Mouse (Mus musculus): ENCODE data around the gene Calcoco2. TPM values are rescaled to one million over a fixed set of nuclear protein-coding genes. Genes with fewer than 3 reads are reported as not detected.

The Calcoco2 gene
- total RNA-seq, 2 experiments from 2014 or later: not detected

DNA sequence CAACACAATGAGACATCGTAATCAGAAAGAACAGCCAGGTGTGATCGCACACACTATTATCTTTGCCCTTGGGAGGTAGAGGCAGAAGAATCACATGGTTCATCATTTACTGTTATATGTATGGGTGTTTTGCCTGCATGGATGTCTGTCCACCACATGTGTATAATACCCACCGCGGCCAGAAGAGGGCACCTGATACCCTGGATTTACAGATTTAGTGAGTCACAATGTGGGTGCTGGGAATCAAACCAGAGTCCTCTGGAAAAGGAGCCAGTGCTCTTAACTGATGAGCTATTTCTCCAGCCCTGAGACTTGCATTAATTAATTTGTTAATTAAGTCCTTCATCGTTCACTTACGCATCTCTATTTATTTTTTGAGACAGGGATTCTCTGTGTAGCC lies 23.8 kb downstream of the Calcoco2 start:
- DNase-seq: no peak
- intact Hi-C loops (cut with DNase I): no loop called here

DNA sequence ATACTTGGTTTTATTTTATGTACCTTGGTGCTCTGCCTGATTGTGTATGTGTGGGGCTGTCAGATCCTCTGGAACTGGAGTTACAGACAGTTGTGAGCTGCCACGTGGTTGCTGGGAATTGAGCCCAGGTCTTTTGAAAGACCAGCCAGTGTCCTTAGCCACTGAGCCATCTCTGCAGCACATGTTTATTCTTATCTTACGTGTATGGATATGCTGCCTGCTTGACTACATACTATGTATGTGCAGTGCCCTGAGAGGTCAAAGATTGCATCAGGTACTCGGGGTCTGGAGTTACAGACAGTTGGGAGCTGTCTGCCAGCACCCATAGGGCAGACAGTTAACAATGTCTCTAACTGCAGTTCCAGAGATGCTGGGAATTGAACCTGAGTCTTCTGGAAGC lies 29.1 kb downstream of the Calcoco2 start:
- intact Hi-C loops (cut with DNase I): no loop called here
- DNase-seq: no peak

DNA sequence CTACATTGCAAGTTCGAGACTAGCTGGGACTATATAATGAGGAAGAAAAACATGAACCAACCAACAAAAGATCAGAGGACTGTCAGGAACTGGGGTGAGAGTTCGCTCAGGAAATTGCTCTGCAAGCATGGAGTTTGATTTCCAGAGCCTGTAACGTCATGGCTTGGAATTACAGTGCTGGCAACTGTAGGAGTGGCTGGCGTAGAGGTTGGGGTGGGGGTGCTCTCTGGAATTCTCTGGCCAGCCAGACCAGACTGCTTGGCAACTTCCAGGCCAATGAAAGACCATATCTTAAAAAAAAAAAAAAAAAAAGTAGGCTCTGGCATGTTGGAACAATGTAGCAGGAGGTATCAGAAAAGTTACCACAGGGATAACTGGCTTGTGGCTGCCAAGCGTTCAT lies 31.0 kb downstream of the Calcoco2 start:
- DNase-seq: no peak
- intact Hi-C loops (cut with DNase I): no loop called here

DNA sequence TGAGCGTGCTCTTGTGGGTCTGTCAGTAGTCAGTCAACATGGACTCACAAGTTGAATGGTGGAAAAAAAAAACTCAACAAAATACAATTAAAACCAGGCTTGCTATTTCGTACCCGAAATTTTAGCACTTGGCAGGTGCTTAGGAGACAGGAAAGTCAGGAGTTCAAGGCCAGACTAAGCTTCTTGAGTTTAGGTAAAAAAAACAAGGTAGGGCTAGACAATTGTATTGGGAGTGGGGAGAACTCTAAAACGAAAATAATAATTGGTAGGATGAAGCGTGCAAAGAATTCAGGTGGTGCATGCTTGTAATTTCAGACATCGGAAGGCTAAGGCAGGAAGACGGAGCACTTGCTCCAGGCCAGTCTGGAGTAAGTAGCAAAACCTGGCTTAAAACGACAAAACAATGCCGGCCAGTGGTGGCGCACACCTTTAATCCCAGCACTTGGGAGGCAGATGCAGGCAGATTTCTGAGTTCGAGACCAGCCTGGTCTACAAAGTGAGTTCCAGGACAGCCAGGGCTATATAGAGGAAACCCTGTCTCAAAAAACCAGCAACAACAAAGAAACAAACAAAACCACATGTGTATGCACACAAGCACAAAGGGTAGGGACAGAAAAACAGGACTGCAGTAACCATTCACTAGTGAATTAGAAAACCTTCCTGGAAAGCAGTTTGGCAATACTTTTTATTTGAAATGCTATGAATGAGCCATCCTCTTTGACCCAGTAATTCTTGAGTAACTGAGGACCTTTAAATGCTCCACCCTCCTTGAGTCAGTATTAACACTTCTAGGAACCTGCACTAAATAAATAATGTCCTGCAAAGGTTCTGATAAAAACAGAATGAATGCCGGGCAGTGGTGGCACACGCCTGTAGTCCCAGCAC lies 35.3 kb downstream of the Calcoco2 start:
- intact Hi-C loops (cut with DNase I): loop anchor here (5.0 kb wide), 1 partner anchor 39 kb away; no protein-coding TSS in a partner anchor

DNA sequence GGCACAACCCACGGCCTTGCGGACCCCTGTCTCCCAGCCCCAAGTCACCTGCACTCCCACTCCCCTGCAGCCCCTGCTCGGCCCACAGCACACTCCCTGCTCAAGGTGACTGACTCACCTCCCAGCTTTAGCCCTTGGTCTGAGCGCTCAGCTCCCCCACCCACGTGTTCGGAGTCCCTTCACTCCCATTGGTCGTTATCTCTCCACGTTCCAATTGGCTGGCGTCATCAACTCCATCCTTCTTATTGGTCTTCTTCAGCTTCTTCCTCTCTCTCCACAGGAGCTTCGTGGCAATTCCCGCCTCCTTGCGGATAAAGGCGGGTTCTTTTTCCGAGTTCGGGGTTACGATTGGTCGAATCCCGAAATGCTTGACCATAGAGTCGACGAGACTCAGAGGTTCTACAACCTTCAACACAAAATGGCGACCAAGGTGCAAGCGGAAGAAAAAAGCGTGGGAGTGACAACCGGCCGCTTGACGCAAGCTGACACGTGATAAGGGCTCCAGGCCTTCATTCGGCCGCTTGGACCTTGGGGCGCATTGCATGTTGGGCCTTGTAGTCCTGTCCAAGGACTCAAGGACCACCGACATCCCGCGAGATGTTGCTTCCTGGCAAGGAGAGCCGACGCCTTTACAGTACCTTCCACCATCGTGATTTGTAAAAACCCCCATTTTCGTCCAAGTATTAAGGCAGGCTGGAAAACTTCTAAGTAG lies 36.1 kb downstream of the Calcoco2 start, which contains the start of gene Atp5g1:
Gene Atp5g1, minus strand, starts transcription at position 162 of the 712 bp plus-strand sequence.
- intact Hi-C loops (cut with DNase I): loop anchor here (5.0 kb wide), 1 partner anchor 38 kb away; no protein-coding TSS in a partner anchor
- DNase-seq: peak; percentile 94 to 96

More for the DNA sequence above, 35.3 kb downstream of the Calcoco2 start:
- no peak for DNase-seq

DNA sequence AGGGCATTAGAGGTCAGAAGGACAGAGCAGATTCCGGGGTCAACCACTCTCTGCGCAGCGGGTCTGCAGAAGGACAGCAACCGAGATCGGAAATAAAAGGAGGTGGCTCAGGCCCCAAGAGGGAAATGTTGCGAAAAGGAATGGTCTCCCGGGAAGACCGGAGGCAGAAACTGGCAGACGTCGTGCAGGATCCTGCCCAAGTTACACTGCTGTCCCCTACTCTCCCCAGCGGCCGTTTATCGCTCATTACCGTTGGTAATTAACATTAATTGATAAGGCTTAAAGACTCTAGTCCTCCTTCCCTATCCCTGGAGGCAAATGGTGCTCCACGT lies 36.6 kb downstream of the Calcoco2 start:
- no peak for DNase-seq
- intact Hi-C loops (cut with DNase I): loop anchor here (5.0 kb wide), 1 partner anchor 38 kb away; no protein-coding TSS in a partner anchor

DNA sequence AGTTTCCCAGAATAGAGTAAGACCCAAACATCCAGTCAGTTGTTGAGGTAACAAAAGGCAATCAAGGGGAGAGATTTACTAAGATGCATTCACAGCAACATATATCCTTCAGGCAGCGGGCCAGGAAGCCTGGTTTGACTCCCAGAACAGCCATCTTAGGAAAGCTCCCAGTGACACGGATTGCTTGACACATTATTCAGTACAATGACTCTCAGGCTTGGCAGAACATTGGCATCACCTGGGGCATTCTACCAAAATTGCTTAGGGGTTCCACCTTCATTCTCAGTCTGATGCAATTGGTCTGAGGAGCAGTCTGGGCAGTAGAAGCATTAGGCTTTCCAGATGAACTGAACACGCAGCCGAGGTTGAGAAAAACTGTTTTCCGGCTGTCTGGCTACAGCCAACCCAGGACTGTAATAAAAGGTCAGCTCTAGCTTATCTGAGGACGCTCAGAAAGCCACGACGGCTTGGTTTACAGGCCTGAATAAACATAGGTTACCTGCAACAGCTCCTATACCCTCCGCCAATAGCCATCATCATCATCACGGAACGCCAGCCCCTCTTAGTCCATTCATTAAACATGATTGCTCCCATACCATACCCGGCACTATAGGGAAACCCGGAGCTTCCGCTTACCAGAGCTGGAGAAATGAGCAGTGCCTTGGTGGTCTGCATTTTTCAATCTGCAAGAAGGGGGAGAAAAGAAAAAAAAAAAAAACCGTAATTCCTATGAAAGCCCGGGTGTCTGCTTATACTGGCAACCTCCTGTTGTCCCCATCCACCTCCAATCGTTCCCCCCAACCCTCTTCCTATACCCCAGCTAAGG lies 37.2 kb downstream of the Calcoco2 start:
- DNase-seq: no peak
- intact Hi-C loops (cut with DNase I): loop anchor here (5.0 kb wide), 1 partner anchor 37 kb away; no protein-coding TSS in a partner anchor

DNA sequence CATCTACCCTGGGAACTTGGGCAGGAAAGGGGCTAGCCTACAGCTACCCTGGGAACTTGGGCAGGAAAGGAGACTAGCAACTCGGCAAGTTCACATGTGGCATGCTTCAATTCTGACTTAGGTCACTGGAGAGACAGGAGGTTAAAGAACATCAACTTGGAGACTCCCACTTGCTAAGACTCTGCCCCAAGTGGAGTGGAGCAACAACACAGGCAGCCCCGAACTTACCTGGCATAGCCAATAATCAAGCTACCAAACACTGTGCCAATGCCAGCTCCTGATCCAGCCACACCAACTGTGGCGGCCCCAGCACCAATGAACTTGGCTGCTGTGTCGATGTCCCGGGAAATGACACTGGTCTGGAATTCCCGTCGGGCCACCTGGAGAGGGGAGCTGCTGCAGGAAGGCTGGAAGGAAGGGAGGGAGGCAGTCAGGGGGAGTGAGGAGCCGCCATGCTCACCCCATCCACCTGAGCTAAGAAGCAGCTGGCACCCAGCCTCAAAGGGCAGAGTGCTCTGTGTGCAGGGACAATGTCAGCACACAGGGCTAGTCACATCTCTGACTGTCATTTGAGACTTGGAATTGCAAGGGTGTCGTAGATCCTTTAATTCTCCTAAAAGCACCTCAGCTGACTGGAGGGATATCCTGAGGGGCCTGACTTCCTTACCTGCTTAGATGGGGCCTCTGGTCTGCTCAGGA lies 38.3 kb downstream of the Calcoco2 start:
- DNase-seq: no peak
- intact Hi-C loops (cut with DNase I): no loop called here

DNA sequence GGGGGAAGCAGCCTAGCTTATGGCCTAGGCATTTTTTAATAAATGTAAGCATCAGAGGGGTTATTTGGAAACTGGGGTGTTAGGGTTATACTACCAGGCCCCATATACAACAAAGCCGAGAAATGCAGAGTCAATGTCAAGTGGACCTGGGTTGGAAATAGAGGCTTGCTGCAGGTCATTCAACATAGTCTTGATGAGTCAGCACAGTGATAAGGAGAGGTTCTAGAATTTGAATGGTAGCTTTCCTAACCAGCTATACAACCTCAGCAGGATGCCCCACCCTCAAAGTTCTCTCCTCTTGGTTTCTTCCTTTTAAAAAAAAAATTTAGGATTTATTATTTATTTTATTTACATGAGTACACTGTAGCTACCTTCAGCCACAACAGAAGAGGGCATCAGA lies 40.8 kb downstream of the Calcoco2 start:
- no peak for DNase-seq
- intact Hi-C loops (cut with DNase I): no loop called here

DNA sequence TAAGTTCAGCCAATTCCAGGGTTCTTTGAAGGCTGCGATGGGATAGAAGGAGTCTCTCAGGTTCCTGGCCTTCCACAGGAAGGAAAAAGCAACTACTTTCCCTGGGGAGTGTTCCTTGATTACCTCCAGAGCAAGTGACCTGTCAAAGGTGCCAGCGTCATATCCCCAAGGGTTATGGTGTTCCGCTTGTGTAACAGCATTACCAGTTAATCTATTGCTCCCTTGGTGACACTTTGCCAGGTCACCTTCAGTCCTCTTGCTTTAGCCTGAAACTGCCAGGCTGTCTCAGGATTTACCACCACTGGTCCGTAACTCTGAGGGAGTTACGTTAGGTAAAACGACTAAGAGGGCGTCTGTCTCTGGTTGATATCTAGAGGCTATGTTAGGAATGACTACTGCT lies 41.4 kb downstream of the Calcoco2 start:
- DNase-seq: no peak
- intact Hi-C loops (cut with DNase I): no loop called here

DNA sequence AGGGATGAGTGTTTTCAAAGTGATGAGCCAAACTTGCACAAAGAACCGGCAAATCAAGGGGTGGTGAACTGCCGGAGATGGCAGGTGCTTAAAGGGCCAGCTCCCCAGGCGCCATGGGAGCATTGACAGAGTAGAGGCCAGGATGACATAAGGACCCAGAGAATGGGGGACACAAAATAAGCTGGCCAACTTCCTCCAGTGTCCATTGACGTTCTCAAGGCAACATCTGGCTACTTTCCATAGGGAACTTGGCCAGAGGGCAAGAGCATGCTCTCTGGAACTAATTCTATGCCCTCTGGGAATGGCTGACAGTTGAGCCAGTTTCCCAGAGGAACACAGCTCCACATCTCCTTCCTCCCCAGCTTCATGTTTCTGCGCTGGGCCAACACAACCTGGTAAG lies 43.5 kb downstream of the Calcoco2 start:
- DNase-seq: no peak
- intact Hi-C loops (cut with DNase I): no loop called here

DNA sequence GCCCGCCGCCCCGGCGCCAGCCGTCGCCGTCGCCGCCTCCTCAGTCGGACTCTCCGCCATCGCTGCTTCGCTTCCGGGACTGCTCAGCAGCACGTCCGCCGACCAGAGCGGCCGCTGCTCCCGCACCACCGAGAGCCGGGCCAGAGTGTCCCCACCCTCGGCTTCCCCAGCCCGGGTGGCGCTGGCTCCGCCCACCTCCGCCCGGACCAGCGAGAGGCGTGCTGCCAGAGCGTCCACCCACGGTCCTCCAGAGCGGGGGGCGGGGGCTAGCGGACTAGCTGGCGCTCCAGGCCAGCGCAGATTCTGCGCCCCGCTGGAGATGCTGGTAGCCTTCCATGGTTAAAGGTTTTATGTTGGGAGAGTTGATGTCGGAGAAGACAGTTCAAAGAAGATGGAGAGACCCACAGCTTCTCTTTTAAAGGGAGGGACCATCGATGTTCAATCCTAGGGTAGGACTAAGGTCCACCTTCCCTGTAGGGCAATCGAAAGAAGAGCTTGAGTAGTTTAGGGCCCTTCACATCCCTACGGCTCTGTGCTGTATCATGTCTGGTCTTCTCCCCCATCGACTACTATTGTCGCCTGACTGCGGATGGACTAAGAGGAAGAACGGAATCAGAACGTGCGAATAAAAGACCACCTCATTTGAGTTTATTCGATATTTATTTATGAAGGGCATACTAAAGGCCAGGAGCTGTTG lies 46.4 kb downstream of the Calcoco2 start, which contains the start of gene Ube2z:
Gene Ube2z, minus strand, starts transcription at position 174 of the 697 bp plus-strand sequence.
- intact Hi-C loops (cut with DNase I): no loop called here
- peak; percentile 95 to 98 for DNase-seq

DNA sequence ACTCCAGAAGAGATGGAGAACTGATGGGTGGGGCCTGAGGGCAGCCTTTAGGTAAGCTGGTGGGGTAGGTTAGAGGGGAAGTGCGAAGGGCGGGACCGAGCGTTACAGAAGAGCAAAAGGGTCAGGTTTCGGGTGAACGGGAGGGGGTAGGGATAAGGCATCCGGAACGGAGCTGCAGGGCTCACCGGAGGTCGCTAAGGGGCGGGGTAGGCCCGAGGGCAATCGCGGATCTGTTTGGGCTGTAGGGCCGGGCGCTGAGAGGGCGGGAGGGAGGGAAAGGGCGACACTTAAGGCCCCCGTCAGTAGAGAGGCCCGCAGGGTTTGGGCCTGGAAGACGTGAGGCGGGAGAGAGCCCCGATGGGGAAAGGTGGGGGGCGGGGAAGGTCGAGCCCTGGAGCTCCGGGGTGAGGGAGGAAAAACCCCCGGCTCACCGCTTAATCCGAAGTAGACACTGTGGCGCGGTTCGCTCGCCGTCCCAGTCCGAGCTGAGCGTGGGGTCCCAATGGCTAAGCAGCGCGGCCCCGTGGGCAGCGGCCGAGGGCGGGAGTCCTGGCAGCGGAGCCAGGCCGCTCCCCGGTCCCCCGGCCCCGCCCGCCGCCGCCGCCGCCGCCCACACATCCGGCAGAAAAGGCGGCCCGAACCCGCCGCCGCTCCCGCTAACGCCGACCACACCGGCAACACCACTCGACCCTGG lies 47.1 kb downstream of the Calcoco2 start:
- intact Hi-C loops (cut with DNase I): no loop called here
- no peak for DNase-seq

DNA sequence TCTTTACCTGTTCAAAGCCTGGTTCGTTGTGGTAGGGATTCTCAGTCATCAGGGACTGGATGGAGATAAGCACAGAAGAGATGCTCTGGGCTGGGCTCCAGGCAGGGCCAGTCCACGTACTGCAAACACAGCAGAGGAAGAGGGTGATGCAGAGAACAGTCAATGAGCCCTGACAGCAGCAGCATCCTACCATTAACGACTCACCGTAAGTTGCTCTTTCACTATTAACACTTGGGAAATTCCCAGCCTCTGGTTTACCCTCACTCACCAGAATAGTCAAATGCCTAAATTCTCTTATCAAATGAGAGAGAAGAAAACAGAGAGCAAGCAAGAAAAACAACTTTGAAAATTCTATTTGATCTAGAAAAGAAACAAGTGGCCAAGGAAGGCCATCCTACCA lies 53.5 kb downstream of the Calcoco2 start:
- DNase-seq: no peak
- intact Hi-C loops (cut with DNase I): no loop called here

DNA sequence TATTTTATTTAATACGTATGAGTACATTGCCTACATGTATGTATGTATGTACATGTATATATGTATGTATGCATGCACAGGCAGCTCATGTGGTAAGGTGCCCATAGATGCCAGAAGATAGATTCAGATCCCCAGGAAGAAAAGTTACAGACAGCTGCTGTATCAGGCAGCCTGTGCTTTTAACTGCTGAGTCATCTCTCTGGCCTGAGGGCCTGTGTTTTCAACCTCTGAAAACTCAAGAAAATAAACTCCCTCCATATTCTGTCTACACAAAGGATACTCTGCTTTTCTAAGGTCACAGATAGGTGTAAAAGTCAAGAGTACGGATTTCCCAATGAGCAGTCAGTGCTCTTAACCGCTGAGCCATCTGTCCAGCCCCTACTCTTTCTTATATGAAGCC lies 60.9 kb downstream of the Calcoco2 start:
- no peak for DNase-seq
- intact Hi-C loops (cut with DNase I): no loop called here

DNA sequence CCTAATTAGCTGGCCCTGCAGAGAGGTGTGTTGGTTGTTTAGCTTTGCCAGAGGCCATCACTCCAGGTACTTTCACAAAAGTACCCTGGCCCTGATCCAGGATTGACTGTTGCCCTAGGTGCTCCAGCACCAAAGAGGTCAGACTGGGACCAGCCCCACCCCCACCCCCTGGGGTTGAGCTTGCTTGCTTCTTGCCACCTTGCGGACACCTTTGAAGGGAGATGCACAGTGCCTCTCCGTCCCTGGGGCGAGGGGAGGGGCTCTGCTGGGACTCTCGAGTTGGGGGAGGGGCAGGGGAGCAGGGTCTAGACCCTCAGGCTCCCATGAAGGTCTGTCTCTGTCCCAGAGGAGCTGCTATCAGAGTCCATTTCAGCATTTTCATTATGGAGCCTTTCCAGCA lies 61.8 kb downstream of the Calcoco2 start:
- no peak for DNase-seq
- intact Hi-C loops (cut with DNase I): no loop called here

All from gastrocnemius, postnatal 36 days (tissue).